Mouse (Mus musculus): ENCODE results near the gene Chst8. TPM values are rescaled to one million over a fixed set of nuclear protein-coding genes. Genes with fewer than 3 reads are reported as not detected.

Chst8 gene
- polyA plus RNA-seq, 1 experiment from 2014 or later, result 0.47 TPM

DNA sequence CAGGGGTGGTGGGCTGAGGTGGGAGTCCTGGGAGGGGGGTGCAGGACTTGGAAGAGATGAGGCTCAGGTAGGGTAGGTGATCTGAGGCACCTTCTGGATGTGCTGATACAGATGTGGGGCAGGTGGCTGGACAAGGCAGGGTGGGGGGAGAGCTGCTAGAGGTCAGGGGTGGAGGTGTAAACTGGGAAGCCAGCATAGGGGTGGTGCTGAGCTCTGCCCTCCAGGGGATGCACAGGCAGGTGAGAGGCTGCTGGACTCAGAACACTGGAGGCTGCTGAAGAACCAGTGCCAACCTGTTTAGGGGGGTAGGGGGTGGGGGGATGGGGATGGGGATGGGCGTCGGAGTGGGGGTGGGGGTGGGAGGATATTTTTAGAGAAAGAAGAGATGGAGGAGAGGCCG lies 141.7 kb downstream of the Chst8 start:
- whole genome bisulfite sequencing (ENCODE audit: insufficient replicate concordance), result 72% methylated on average over 3 of the region's 3 CpGs
- no peak for ATAC-seq
- peaks cover 18% of the 10 kb centered on the region for H3K27me3 ChIP-seq (ENCODE audit: insufficient read depth, low read length)
- no peak overlapping the region for H3K9ac ChIP-seq (replicated peaks)
- no peak for TF ChIP-seq EP300 (IDR thresholded peaks at IDR 0.05; ENCODE audit: low read depth)
- no peak for TF ChIP-seq CTCF (IDR thresholded peaks at IDR 0.05; ENCODE audit: low read depth)
- H3K4me3 ChIP-seq (ENCODE audit: low read depth, low read length), result no peak overlapping the region
- H3K4me2 ChIP-seq (ENCODE audit: low read depth, low read length), result no peak overlapping the region
- H3K27ac ChIP-seq (ENCODE audit: low read depth), result no peak overlapping the region
- no peaks in the 10 kb centered on the region for H3K4me1 ChIP-seq (ENCODE audit: insufficient read depth)
- no peaks in the 10 kb centered on the region for H3K9me3 ChIP-seq (ENCODE audit: low read length)
- DNase-seq, result no peak
- no peaks in the 10 kb centered on the region for H3K36me3 ChIP-seq (replicated peaks; ENCODE audit: insufficient read depth, low read length)

GRCm38 (mm10) chr7:34669336-34669735 lies 143.2 kb downstream of the Chst8 start:
- ATAC-seq, result no peak
- H3K27ac ChIP-seq (ENCODE audit: low read depth), result no peak overlapping the region
- DNase-seq, result no peak
- TF ChIP-seq CTCF (IDR thresholded peaks at IDR 0.05; ENCODE audit: low read depth) (no peak), EP300 (IDR thresholded peaks at IDR 0.05; ENCODE audit: low read depth) (no peak)
- no peak overlapping the region for H3K9ac ChIP-seq (replicated peaks)
- no peak overlapping the region for H3K4me2 ChIP-seq (ENCODE audit: low read depth, low read length)
- WGBS (ENCODE audit: insufficient replicate concordance), result 34% methylated on average over 9 of the region's 9 CpGs
- H3K9me3 ChIP-seq (ENCODE audit: low read length), result no peaks in the 10 kb centered on the region
- H3K27me3 ChIP-seq (ENCODE audit: insufficient read depth, low read length), result peaks cover 4% of the 10 kb centered on the region; the same call in 1 of the 2 replicates
- no peaks in the 10 kb centered on the region for H3K36me3 ChIP-seq (replicated peaks; ENCODE audit: insufficient read depth, low read length)
- H3K4me1 ChIP-seq (ENCODE audit: insufficient read depth), result no peaks in the 10 kb centered on the region
- no peak overlapping the region for H3K4me3 ChIP-seq (ENCODE audit: low read depth, low read length)

DNA sequence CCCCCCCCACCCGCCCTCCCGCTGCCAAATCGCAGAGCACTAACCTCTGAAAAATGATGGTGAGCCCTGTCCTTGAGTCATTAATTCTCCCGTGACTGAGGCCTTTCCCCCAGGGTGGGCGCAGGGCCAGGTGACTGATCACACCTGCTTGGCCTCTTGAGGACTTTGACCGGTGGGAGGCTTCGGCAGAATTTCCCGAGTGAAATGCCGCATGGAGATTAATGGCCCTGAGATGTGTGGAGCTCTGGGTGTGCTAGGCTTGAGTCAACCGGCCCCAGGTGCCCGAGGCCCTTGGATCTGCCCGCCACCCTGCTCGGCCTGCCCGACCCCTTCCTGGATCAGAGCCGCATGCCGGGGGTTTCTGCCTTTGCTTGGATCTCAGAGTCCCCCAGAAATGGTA lies 144.6 kb downstream of the Chst8 start:
- H3K27ac ChIP-seq (ENCODE audit: low read depth), result no peak overlapping the region
- H3K9me3 ChIP-seq (ENCODE audit: low read length), result no peaks in the 10 kb centered on the region
- H3K4me1 ChIP-seq (ENCODE audit: insufficient read depth), result no peaks in the 10 kb centered on the region
- 76% methylated on average over 16 of the region's 16 CpGs for WGBS (ENCODE audit: insufficient replicate concordance)
- no peak for TF ChIP-seq EP300 (IDR thresholded peaks at IDR 0.05; ENCODE audit: low read depth)
- TF ChIP-seq CTCF (IDR thresholded peaks at IDR 0.05; ENCODE audit: low read depth), result no peak
- no peak overlapping the region for H3K9ac ChIP-seq (replicated peaks)
- H3K4me2 ChIP-seq (ENCODE audit: low read depth, low read length), result no peak overlapping the region
- H3K27me3 ChIP-seq (ENCODE audit: insufficient read depth, low read length), result no peaks in the 10 kb centered on the region
- no peaks in the 10 kb centered on the region for H3K36me3 ChIP-seq (replicated peaks; ENCODE audit: insufficient read depth, low read length)
- no peak for ATAC-seq
- DNase-seq, result no peak
- H3K4me3 ChIP-seq (ENCODE audit: low read depth, low read length), result no peak overlapping the region

- Histone ChIP-seq H3K4me1 (ENCODE audit: insufficient read depth) (peaks cover 3% of the 10 kb centered on the region; the same call in 1 of the 2 replicates), H3K4me2 (ENCODE audit: low read depth, low read length) (no peak overlapping the region), H3K9me3 (ENCODE audit: low read length) (no peaks in the 10 kb centered on the region), H3K9ac (replicated peaks) (no peak overlapping the region), H3K27me3 (ENCODE audit: insufficient read depth, low read length) (no peaks in the 10 kb centered on the region), H3K4me3 (ENCODE audit: low read depth, low read length) (no peak overlapping the region), H3K27ac (ENCODE audit: low read depth) (no peak overlapping the region), H3K36me3 (replicated peaks; ENCODE audit: insufficient read depth, low read length) (no peaks in the 10 kb centered on the region)
- ATAC-seq, result no peak
- WGBS (ENCODE audit: insufficient replicate concordance), result 57% methylated on average over 7 of the region's 7 CpGs
- TF ChIP-seq EP300 (IDR thresholded peaks at IDR 0.05; ENCODE audit: low read depth) (no peak), CTCF (IDR thresholded peaks at IDR 0.05; ENCODE audit: low read depth) (no peak)
- DNase-seq, result no peak
Measured at GRCm38 (mm10) chr7:34663145-34663544, 149.4 kb downstream of the Chst8 start.

DNA sequence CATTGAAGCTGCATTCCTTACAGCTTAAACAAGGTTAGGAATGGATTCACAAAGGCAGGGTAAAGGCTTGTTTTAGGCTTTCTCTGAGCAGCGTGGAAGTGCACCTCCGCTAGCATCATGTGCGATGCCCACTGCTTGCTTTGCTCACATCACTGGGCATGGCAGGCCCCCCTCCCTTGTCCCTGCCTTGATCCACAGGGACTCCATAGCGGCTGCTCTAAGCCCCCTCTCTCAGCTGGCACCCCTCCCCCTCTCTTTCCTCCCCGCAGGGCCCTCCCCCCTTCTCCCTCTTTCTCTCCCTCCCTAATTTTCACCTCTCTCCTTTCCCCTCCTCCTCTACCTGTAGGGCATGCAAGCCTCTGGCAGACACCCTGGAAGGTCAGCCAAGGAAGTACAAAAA lies 150.3 kb downstream of the Chst8 start:
- peaks cover 3% of the 10 kb centered on the region; the same call in 1 of the 2 replicates for H3K4me1 ChIP-seq (ENCODE audit: insufficient read depth)
- no peaks in the 10 kb centered on the region for H3K9me3 ChIP-seq (ENCODE audit: low read length)
- H3K4me3 ChIP-seq (ENCODE audit: low read depth, low read length), result no peak overlapping the region
- H3K9ac ChIP-seq (replicated peaks), result no peak overlapping the region
- WGBS (ENCODE audit: insufficient replicate concordance), result 40% methylated on average over 5 of the region's 5 CpGs
- TF ChIP-seq EP300 (IDR thresholded peaks at IDR 0.05; ENCODE audit: low read depth) (no peak), CTCF (IDR thresholded peaks at IDR 0.05; ENCODE audit: low read depth) (no peak)
- no peak for DNase-seq
- no peak overlapping the region for H3K27ac ChIP-seq (ENCODE audit: low read depth)
- ATAC-seq, result no peak
- no peaks in the 10 kb centered on the region for H3K36me3 ChIP-seq (replicated peaks; ENCODE audit: insufficient read depth, low read length)
- H3K27me3 ChIP-seq (ENCODE audit: insufficient read depth, low read length), result no peaks in the 10 kb centered on the region
- no peak overlapping the region for H3K4me2 ChIP-seq (ENCODE audit: low read depth, low read length)

GRCm38 (mm10) chr7:34659386-34660085 lies 153.0 kb downstream of the Chst8 start:
- WGBS (ENCODE audit: insufficient replicate concordance), result 50% methylated on average over 6 of the region's 6 CpGs
- Histone ChIP-seq H3K4me2 (ENCODE audit: low read depth, low read length) (peak overlapping the region; percentile 35; the same call in 1 of the 2 replicates), H3K4me3 (ENCODE audit: low read depth, low read length) (no peak overlapping the region), H3K9ac (replicated peaks) (no peak overlapping the region), H3K36me3 (replicated peaks; ENCODE audit: insufficient read depth, low read length) (no peaks in the 10 kb centered on the region), H3K9me3 (ENCODE audit: low read length) (no peaks in the 10 kb centered on the region), H3K4me1 (ENCODE audit: insufficient read depth) (peaks cover 3% of the 10 kb centered on the region; the same call in 1 of the 2 replicates), H3K27ac (ENCODE audit: low read depth) (peak overlapping the region; percentile 93), H3K27me3 (ENCODE audit: insufficient read depth, low read length) (peaks cover 15% of the 10 kb centered on the region)
- ATAC-seq (peak; percentile 88), DNase-seq (peak; percentile 57)
- TF ChIP-seq CTCF (IDR thresholded peaks at IDR 0.05; ENCODE audit: low read depth) (no peak), EP300 (IDR thresholded peaks at IDR 0.05; ENCODE audit: low read depth) (no peak)

All from liver, postnatal 0 days (tissue).